Mouse (Mus musculus) small intestine, adult 2 months (tissue): ENCODE measurements at regions not wholly inside any gene's neighbourhood (a gene's known extent, or its start where the extent isn't known, plus 50 kb on each side); places are given as distances from the start of the nearest gene placed in this dataset.

Experiments used
- H3K27ac ChIP-seq: fragments of 200-500 bp; 2 replicates; pipeline ENCODE4 v1.5.1; 2012; ENCODE audit warnings: low read depth, low read length, control low read depth, inconsistent platforms; ENCODE audit not compliant: insufficient read depth
- H3K27me3 ChIP-seq: fragments of 200-500 bp; 2 replicates; pipeline ENCODE4 v1.6.1; 2012; ENCODE audit warnings: mild to moderate bottlenecking, moderate library complexity, low read length, inconsistent platforms; ENCODE audit not compliant: control insufficient read depth, insufficient read depth
- H3K36me3 ChIP-seq: fragments of 200-500 bp; 2 replicates; pipeline ENCODE4 v1.6.1; 2012; ENCODE audit warnings: mild to moderate bottlenecking, low read length, control low read depth, inconsistent platforms; ENCODE audit not compliant: control insufficient read depth, insufficient read depth
- H3K4me1 ChIP-seq: fragments of 200-500 bp; 2 replicates; pipeline ENCODE4 v1.6.1; 2012; ENCODE audit warnings: low read length, inconsistent platforms, mixed read lengths; ENCODE audit not compliant: control insufficient read depth, insufficient read depth, insufficient read length
- H3K4me3 ChIP-seq: fragments of 200-500 bp; 2 replicates; pipeline ENCODE4 v1.5.1; 2012; ENCODE audit warnings: low read depth, mild to moderate bottlenecking, control low read depth, inconsistent platforms, low read length, moderate library complexity
- CTCF ChIP-seq: fragments of 200-500 bp; IDR thresholded peaks from 2 replicates; pipeline ENCODE4 v1.5.1; 2012; ENCODE audit warnings: low read depth, mild to moderate bottlenecking, control low read depth, inconsistent platforms, low read length, moderate library complexity, mixed read lengths; ENCODE audit not compliant: insufficient replicate concordance, insufficient read length; ENCODE audit errors: extremely low read depth
- POLR2A ChIP-seq: fragments of 200-500 bp; IDR thresholded peaks from 2 replicates; pipeline ENCODE4 v1.6.1; 2012; ENCODE audit warnings: low read depth, mild to moderate bottlenecking, control low read depth, inconsistent platforms, low read length, moderate library complexity
- WGBS: fragments of 180-500 bp; shearing (Covaris S2); methylation state at CpG from one replicate; pipeline ENCODE4 v1.1.7; 2018; 5-methylcytosine and 5-hydroxymethylcytosine counted together

DNA sequence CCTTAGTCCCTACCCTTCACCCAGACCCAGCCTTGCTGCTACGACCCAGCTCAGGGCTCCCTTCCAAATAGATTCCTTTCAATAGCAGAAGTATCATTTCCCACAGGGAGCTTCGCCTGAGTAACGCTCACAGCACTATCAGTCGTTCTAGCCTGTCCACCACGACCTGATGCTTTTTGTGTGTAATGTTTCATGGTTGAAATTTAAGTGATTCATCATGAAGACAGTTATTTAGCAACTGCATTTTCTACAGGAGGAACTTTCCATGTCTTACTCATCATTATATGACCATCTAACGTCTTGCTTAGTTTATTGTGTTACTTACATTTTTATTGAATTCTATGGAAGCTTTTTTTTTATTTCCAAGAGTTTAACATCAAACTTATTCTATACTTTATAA is 314.5 kb upstream of the Acvr2a start:
- Histone ChIP-seq H3K27ac (no peak overlapping the region), H3K36me3 (no peaks in the 10 kb centered on the region), H3K4me1 (no peaks in the 10 kb centered on the region), H3K4me3 (no peak overlapping the region), H3K27me3 (no peaks in the 10 kb centered on the region)
- TF ChIP-seq CTCF (no peak), POLR2A (no peak)
- WGBS = 85% methylated on average over 6 of the region's 6 CpGs

DNA sequence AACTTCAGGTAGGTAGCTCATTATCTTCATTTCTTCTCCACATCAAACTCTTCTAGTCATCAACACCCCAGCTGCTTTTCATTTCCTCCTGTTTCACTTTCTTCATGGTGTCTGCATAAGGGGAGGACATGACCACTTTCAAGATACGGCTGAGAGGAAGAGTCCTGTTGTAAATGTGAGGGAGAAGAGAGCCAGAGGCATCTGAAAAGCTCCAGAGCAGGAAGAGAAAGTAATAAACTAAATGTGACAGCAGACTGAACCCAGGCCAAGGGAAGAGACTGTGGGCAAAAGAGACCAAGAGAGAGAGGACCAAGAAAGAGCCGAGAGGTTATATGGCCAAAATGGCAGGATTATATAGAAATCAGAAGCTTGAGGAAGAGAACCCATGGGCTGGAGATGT is 312.5 kb upstream of the Acvr2a start:
- H3K27me3 ChIP-seq = no peaks in the 10 kb centered on the region
- H3K27ac ChIP-seq = no peak overlapping the region
- H3K36me3 ChIP-seq = no peaks in the 10 kb centered on the region
- 70% methylated on average over 2 of the region's 2 CpGs for WGBS
- no peaks in the 10 kb centered on the region for H3K4me1 ChIP-seq
- TF ChIP-seq CTCF (no peak), POLR2A (no peak)
- H3K4me3 ChIP-seq = no peak overlapping the region

DNA sequence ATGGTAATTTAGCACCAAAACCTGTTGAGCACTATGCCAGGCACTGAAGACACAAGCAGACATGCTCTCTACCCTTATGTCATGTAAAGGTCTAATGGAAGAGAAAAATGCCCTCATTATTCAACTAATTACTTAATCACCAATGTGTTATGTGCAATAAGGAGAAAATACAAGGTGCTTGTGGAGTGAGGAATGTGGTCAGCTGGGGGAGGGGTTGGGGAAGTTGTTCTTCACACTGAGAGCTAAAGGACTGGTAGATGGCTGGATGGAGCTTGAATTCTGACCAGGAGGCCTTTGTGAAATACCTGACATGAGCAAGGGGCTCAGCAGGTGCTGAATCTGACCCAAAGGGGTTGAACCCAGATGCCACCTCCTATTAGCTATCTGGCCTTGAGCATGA is 300.1 kb upstream of the Acvr2a start:
- H3K4me1 ChIP-seq = no peaks in the 10 kb centered on the region
- no peak for TF ChIP-seq CTCF
- no peak for TF ChIP-seq POLR2A
- H3K27ac ChIP-seq = no peak overlapping the region
- no peaks in the 10 kb centered on the region for H3K27me3 ChIP-seq
- no peak overlapping the region for H3K4me3 ChIP-seq
- H3K36me3 ChIP-seq = no peaks in the 10 kb centered on the region

DNA sequence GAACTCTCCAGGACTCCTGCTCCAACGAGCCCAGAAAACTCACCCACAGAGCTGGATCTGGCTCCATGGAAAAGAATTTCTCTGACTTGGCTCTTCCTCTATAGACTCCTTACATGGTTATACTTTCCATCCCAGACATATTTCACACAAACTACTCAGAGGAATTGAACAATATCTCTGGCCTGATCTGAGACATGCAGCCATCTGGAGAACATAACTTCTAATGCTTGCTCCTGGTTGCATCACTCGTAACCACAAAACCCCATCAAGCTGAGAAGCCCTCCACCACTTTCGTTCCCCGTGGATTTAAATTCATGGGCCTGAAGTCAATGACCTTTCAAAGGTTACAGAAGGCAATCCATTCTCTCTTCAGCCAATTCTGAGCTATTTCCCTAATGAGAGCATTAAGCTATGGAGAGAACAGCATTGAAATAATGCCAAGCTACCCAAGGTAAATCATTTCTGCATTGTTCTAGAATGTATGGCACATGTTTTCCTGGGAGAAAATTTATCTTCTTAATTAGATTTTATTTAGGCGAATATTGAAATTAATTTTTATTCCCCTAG is 294.0 kb upstream of the Acvr2a start:
- Histone ChIP-seq H3K36me3 (no peaks in the 10 kb centered on the region), H3K4me3 (no peak overlapping the region), H3K4me1 (no peaks in the 10 kb centered on the region), H3K27ac (no peak overlapping the region), H3K27me3 (no peaks in the 10 kb centered on the region)
- 81% methylated on average over 5 of the region's 5 CpGs for WGBS
- TF ChIP-seq POLR2A (no peak), CTCF (no peak)

DNA sequence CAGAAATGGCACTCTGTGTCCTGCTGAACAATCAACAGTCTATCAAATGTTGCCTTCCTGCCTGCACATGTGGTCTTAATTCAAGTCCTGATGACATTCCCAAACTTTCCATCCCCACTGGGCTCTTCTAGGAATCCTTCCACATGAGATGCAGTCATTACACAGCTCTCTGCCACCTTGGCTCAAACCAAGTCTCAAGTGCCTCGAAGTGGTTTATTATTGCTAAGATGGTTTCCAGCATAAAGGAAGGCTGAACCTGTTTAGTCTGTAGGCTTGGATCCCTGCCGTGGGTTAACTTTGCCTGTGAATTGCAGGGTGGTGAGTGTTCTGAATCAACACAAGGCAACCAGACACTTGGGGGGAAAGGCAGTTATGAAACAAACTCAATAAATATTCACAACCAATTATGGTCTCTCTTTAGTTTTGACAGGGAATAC is 293.4 kb upstream of the Acvr2a start:
- no peak overlapping the region for H3K4me3 ChIP-seq
- H3K27me3 ChIP-seq = no peaks in the 10 kb centered on the region
- no peak overlapping the region for H3K27ac ChIP-seq
- TF ChIP-seq CTCF (no peak), POLR2A (no peak)
- no peaks in the 10 kb centered on the region for H3K4me1 ChIP-seq
- WGBS = 82% methylated on average over 2 of the region's 2 CpGs
- H3K36me3 ChIP-seq = no peaks in the 10 kb centered on the region

DNA sequence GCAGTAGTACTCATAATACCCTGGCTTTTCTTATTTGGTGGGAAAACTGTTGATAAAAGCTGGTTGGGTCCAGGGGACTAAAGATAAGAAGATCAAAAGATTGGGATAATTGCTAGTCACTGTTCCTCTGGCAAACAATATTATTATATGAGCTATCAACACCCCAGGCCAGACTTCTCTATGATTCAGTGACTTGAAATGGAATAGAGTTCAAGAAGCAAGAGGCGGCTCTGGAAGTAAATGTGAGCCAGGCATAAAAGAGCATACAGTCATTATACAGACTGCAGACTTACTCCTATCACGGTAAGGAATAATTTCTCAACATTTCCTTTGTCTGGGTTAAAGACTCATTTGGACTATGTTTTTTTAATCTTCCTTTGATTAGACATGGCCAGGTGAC is 278.5 kb upstream of the Acvr2a start:
- H3K4me3 ChIP-seq = no peak overlapping the region
- H3K27ac ChIP-seq = no peak overlapping the region
- TF ChIP-seq CTCF (no peak), POLR2A (no peak)
- H3K27me3 ChIP-seq = no peaks in the 10 kb centered on the region
- 33% methylated on average over 2 of the region's 2 CpGs for WGBS
- no peaks in the 10 kb centered on the region for H3K36me3 ChIP-seq
- H3K4me1 ChIP-seq = peaks cover 1% of the 10 kb centered on the region; the same call in 1 of the 2 replicates

DNA sequence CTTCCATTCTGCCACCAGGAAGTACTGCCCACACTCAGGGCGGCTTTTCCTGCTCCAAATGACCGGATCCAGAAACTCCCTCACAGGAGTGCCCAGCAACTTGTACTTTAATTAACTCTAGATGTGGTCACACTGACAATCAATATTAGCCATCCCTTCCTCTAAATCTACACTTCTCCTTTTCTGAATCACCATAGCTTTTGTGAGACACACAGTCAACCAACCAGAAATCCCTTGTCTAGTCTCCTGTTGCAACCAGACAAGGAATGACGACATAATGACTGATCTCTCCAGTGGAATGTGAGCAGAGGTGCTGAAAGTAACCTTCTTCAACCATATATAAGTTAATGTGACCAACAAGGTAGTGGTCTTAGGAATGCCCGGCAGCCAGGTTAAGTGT is 277.0 kb upstream of the Acvr2a start:
- no peak overlapping the region for H3K27ac ChIP-seq
- H3K4me3 ChIP-seq = no peak overlapping the region
- peaks cover 1% of the 10 kb centered on the region; the same call in 1 of the 2 replicates for H3K4me1 ChIP-seq
- no peaks in the 10 kb centered on the region for H3K27me3 ChIP-seq
- WGBS = 91% methylated on average over 4 of the region's 4 CpGs
- no peaks in the 10 kb centered on the region for H3K36me3 ChIP-seq
- no peak for TF ChIP-seq POLR2A
- no peak for TF ChIP-seq CTCF
